Mouse (Mus musculus): ENCODE measurements at regions not wholly inside any gene's neighbourhood (a gene's known extent, or its start where the extent isn't known, plus 50 kb on each side); places are given as distances from the start of the nearest gene placed in this dataset.

- DNase-seq (ENCODE audit: low read depth, low spot score): no peak
- H3K9ac ChIP-seq (ENCODE audit: insufficient read depth, low read depth, low read length, poor library complexity, severe bottlenecking): no peak overlapping the region
- no peaks in the 10 kb centered on the region for H3K4me1 ChIP-seq (ENCODE audit: control insufficient read depth in 2 of 2, insufficient read depth in 2 of 2, low read length in 2 of 2, poor library complexity in 1 of 2)
- no peak for TF ChIP-seq MAFK (IDR thresholded peaks at IDR 0.05; ENCODE audit: insufficient read depth, low read depth, low read length)
- no peak for TF ChIP-seq ZC3H11A (IDR thresholded peaks at IDR 0.05; ENCODE audit: borderline replicate concordance, low read depth, low read length)
- TF ChIP-seq CHD2 (IDR thresholded peaks at IDR 0.05; ENCODE audit: low read depth, low read length): no peak
- no peak for TF ChIP-seq ZNF384 (IDR thresholded peaks at IDR 0.05; ENCODE audit: low read depth, low read length)
- TF ChIP-seq HCFC1 (IDR thresholded peaks at IDR 0.05; ENCODE audit: borderline replicate concordance, insufficient read depth, low read length): no peak
- H3K9me3 ChIP-seq (ENCODE audit: control insufficient read depth, insufficient read depth, low read depth, low read length): no peaks in the 10 kb centered on the region
- no peaks in the 10 kb centered on the region for H3K36me3 ChIP-seq (ENCODE audit: control insufficient read depth, insufficient read depth, low read length, poor library complexity, severe bottlenecking)
- in situ Hi-C loops (cut with MboI; ENCODE audit: low sequenced_read_pairs in 2 of 2, unreplicated experiment in 2 of 2): no loop called here
- no peak overlapping the region for H3K27ac ChIP-seq (ENCODE audit: insufficient read depth, low read depth, low read length, poor library complexity, severe bottlenecking)
- H3K4me3 ChIP-seq (ENCODE audit: insufficient read depth in 1 of 2, low read depth in 1 of 2, low read length in 2 of 2, poor library complexity in 1 of 2, severe bottlenecking in 1 of 2): no peak overlapping the region
These were observed 654.6 kb upstream of the Fam160b2 start for GRCm38 (mm10) chr14:71254207-71254606.

DNA sequence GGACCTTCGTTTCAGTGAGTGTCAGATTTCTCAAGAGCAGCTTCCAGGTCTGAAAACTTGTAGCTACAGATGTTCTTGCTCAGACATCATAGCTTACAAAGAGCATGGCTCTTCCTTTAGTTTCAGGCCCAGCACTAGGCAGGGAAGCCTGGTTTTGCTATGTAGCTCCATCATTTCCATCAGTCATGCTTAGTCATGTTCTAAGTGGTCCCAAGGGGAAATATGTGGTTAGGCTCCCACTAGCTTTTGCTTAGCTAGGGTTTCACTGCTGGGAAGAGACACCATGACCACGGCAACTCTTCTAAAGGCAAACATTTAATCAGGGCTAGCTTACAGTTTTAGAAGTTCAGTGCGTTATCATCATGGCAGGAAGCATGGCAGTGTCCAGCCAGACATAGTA lies 652.5 kb upstream of the Fam160b2 start:
- no peak for TF ChIP-seq HCFC1 (IDR thresholded peaks at IDR 0.05; ENCODE audit: borderline replicate concordance, insufficient read depth, low read length)
- no peak for TF ChIP-seq MAFK (IDR thresholded peaks at IDR 0.05; ENCODE audit: insufficient read depth, low read depth, low read length)
- no peak for TF ChIP-seq ZC3H11A (IDR thresholded peaks at IDR 0.05; ENCODE audit: borderline replicate concordance, low read depth, low read length)
- no peak for TF ChIP-seq ZNF384 (IDR thresholded peaks at IDR 0.05; ENCODE audit: low read depth, low read length)
- TF ChIP-seq CHD2 (IDR thresholded peaks at IDR 0.05; ENCODE audit: low read depth, low read length): no peak
- Histone ChIP-seq H3K9ac (ENCODE audit: insufficient read depth, low read depth, low read length, poor library complexity, severe bottlenecking) (no peak overlapping the region), H3K27ac (ENCODE audit: insufficient read depth, low read depth, low read length, poor library complexity, severe bottlenecking) (no peak overlapping the region), H3K36me3 (ENCODE audit: control insufficient read depth, insufficient read depth, low read length, poor library complexity, severe bottlenecking) (no peaks in the 10 kb centered on the region), H3K4me3 (ENCODE audit: insufficient read depth in 1 of 2, low read depth in 1 of 2, low read length in 2 of 2, poor library complexity in 1 of 2, severe bottlenecking in 1 of 2) (no peak overlapping the region), H3K9me3 (ENCODE audit: control insufficient read depth, insufficient read depth, low read depth, low read length) (no peaks in the 10 kb centered on the region), H3K4me1 (ENCODE audit: control insufficient read depth in 2 of 2, insufficient read depth in 2 of 2, low read length in 2 of 2, poor library complexity in 1 of 2) (no peaks in the 10 kb centered on the region)
- DNase-seq (ENCODE audit: low read depth, low spot score): no peak
- in situ Hi-C loops (cut with MboI; ENCODE audit: low sequenced_read_pairs in 2 of 2, unreplicated experiment in 2 of 2): no loop called here

- Histone ChIP-seq H3K27ac (ENCODE audit: insufficient read depth, low read depth, low read length, poor library complexity, severe bottlenecking) (no peak overlapping the region), H3K36me3 (ENCODE audit: control insufficient read depth, insufficient read depth, low read length, poor library complexity, severe bottlenecking) (no peaks in the 10 kb centered on the region), H3K4me3 (ENCODE audit: insufficient read depth in 1 of 2, low read depth in 1 of 2, low read length in 2 of 2, poor library complexity in 1 of 2, severe bottlenecking in 1 of 2) (no peak overlapping the region), H3K9ac (ENCODE audit: insufficient read depth, low read depth, low read length, poor library complexity, severe bottlenecking) (no peak overlapping the region), H3K9me3 (ENCODE audit: control insufficient read depth, insufficient read depth, low read depth, low read length) (no peaks in the 10 kb centered on the region), H3K4me1 (ENCODE audit: control insufficient read depth in 2 of 2, insufficient read depth in 2 of 2, low read length in 2 of 2, poor library complexity in 1 of 2) (no peaks in the 10 kb centered on the region)
- no peak for DNase-seq (ENCODE audit: low read depth, low spot score)
- in situ Hi-C loops (cut with MboI; ENCODE audit: low sequenced_read_pairs in 2 of 2, unreplicated experiment in 2 of 2): no loop called here
- TF ChIP-seq ZC3H11A (IDR thresholded peaks at IDR 0.05; ENCODE audit: borderline replicate concordance, low read depth, low read length): no peak
- TF ChIP-seq MAFK (IDR thresholded peaks at IDR 0.05; ENCODE audit: insufficient read depth, low read depth, low read length): no peak
- no peak for TF ChIP-seq ZNF384 (IDR thresholded peaks at IDR 0.05; ENCODE audit: low read depth, low read length)
- no peak for TF ChIP-seq CHD2 (IDR thresholded peaks at IDR 0.05; ENCODE audit: low read depth, low read length)
- TF ChIP-seq HCFC1 (IDR thresholded peaks at IDR 0.05; ENCODE audit: borderline replicate concordance, insufficient read depth, low read length): no peak
These were observed 651.5 kb upstream of the Fam160b2 start for GRCm38 (mm10) chr14:71251116-71251515.

GRCm38 (mm10) chr14:71249387-71249965 lies 649.8 kb upstream of the Fam160b2 start:
- in situ Hi-C loops (cut with MboI; ENCODE audit: low sequenced_read_pairs in 2 of 2, unreplicated experiment in 2 of 2): no loop called here
- DNase-seq (ENCODE audit: low read depth, low spot score): no peak
- TF ChIP-seq HCFC1 (IDR thresholded peaks at IDR 0.05; ENCODE audit: borderline replicate concordance, insufficient read depth, low read length) (no peak), ZNF384 (IDR thresholded peaks at IDR 0.05; ENCODE audit: low read depth, low read length) (no peak), MAFK (IDR thresholded peaks at IDR 0.05; ENCODE audit: insufficient read depth, low read depth, low read length) (no peak), CHD2 (IDR thresholded peaks at IDR 0.05; ENCODE audit: low read depth, low read length) (no peak), ZC3H11A (IDR thresholded peaks at IDR 0.05; ENCODE audit: borderline replicate concordance, low read depth, low read length) (no peak)

GRCm38 (mm10) chr14:71248534-71248933 lies 648.9 kb upstream of the Fam160b2 start:
- H3K9me3 ChIP-seq (ENCODE audit: control insufficient read depth, insufficient read depth, low read depth, low read length): no peaks in the 10 kb centered on the region
- H3K9ac ChIP-seq (ENCODE audit: insufficient read depth, low read depth, low read length, poor library complexity, severe bottlenecking): no peak overlapping the region
- in situ Hi-C loops (cut with MboI; ENCODE audit: low sequenced_read_pairs in 2 of 2, unreplicated experiment in 2 of 2): no loop called here
- TF ChIP-seq CHD2 (IDR thresholded peaks at IDR 0.05; ENCODE audit: low read depth, low read length) (no peak), ZC3H11A (IDR thresholded peaks at IDR 0.05; ENCODE audit: borderline replicate concordance, low read depth, low read length) (no peak), ZNF384 (IDR thresholded peaks at IDR 0.05; ENCODE audit: low read depth, low read length) (no peak), MAFK (IDR thresholded peaks at IDR 0.05; ENCODE audit: insufficient read depth, low read depth, low read length) (no peak), HCFC1 (IDR thresholded peaks at IDR 0.05; ENCODE audit: borderline replicate concordance, insufficient read depth, low read length) (no peak)
- H3K4me1 ChIP-seq (ENCODE audit: control insufficient read depth in 2 of 2, insufficient read depth in 2 of 2, low read length in 2 of 2, poor library complexity in 1 of 2): no peaks in the 10 kb centered on the region
- no peak overlapping the region for H3K4me3 ChIP-seq (ENCODE audit: insufficient read depth in 1 of 2, low read depth in 1 of 2, low read length in 2 of 2, poor library complexity in 1 of 2, severe bottlenecking in 1 of 2)
- no peak overlapping the region for H3K27ac ChIP-seq (ENCODE audit: insufficient read depth, low read depth, low read length, poor library complexity, severe bottlenecking)
- no peaks in the 10 kb centered on the region for H3K36me3 ChIP-seq (ENCODE audit: control insufficient read depth, insufficient read depth, low read length, poor library complexity, severe bottlenecking)
- no peak for DNase-seq (ENCODE audit: low read depth, low spot score)

More at GRCm38 (mm10) chr14:71249387-71249965, 649.8 kb upstream of the Fam160b2 start:
- Histone ChIP-seq H3K9me3 (ENCODE audit: control insufficient read depth, insufficient read depth, low read depth, low read length) (no peaks in the 10 kb centered on the region), H3K27ac (ENCODE audit: insufficient read depth, low read depth, low read length, poor library complexity, severe bottlenecking) (no peak overlapping the region), H3K4me1 (ENCODE audit: control insufficient read depth in 2 of 2, insufficient read depth in 2 of 2, low read length in 2 of 2, poor library complexity in 1 of 2) (no peaks in the 10 kb centered on the region), H3K9ac (ENCODE audit: insufficient read depth, low read depth, low read length, poor library complexity, severe bottlenecking) (no peak overlapping the region), H3K36me3 (ENCODE audit: control insufficient read depth, insufficient read depth, low read length, poor library complexity, severe bottlenecking) (no peaks in the 10 kb centered on the region), H3K4me3 (ENCODE audit: insufficient read depth in 1 of 2, low read depth in 1 of 2, low read length in 2 of 2, poor library complexity in 1 of 2, severe bottlenecking in 1 of 2) (no peak overlapping the region)
